Mouse (Mus musculus) G1E-ER4 (cell line): ENCODE measurements around the gene Adamts6. TPM values are rescaled to one million over a fixed set of nuclear protein-coding genes. Genes with fewer than 3 reads are reported as not detected.

Source experiments
- GATA1 ChIP-seq: IDR thresholded peaks from one replicate; pipeline ENCODE4 v1.8.0; 2012; ENCODE audit warnings: low read length, inconsistent platforms
- polyA plus RNA-seq: library from polyadenylated mRNA; stranded (reverse); fragments of >175 nt; gene quantifications from 2 replicates; pipeline ENCODE4 v1.2.3, GENCODE M21; 2012

Adamts6 gene
- polyA plus RNA-seq, 1 experiment, result 0.16 TPM

DNA sequence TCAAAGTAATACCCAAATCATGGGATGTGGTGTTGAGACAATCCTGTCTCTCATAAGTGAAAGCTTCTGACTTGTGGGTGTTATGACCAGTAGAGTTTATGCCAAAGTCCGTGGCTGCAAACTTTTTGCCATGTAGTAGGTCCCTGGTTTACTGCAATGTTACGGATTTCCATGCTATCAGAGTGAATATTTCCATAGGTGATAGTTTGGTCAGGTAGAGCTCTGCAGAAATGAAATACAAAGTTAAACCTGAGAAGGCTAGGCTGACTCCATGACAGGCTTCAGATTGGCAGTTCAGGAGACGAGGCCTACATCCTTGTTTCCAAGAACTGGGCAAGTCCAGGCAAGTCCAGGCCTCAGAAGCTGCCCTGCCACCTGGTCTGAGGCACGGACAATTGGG lies 232.3 kb downstream of the Adamts6 start:
- no peak for TF ChIP-seq GATA1

DNA sequence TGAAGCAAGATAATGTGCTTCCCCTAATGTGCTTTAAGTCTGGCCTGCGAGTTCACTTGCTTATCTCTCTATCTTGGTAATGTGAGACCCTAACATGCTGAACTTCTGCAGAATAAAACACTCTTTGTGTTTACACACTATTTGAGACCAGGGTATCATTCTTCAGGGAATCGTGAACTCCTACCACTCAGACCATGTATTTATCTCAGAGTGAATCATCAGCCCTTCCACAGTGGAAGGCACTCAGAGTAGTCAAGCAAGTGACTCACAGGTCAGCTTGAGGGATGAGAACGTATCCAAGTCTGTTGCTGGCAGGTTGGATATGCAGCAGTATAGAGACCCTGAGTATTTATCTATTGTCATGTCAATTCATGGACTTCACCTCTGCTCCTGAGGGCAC lies 232.8 kb downstream of the Adamts6 start:
- TF ChIP-seq GATA1, result no peak

DNA sequence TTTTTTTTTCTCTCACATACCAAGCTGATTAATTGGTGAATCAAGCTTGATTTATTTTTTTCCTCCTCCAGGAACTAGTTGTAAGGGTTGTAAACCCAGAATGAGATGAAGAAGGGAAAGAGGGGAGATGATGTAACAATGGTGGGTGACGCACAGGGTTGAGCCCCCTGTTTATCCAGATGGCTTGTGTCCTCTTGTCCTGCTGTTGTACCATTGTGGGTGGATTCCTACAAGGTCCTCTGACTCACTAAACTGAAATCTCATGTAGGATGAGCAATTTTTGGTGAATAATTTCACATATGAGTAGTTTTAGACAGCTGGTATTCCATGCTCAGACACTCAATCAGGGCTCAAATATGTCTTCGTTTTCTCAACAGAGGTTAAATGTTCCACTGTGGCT lies 233.9 kb downstream of the Adamts6 start:
- no peak for TF ChIP-seq GATA1

DNA sequence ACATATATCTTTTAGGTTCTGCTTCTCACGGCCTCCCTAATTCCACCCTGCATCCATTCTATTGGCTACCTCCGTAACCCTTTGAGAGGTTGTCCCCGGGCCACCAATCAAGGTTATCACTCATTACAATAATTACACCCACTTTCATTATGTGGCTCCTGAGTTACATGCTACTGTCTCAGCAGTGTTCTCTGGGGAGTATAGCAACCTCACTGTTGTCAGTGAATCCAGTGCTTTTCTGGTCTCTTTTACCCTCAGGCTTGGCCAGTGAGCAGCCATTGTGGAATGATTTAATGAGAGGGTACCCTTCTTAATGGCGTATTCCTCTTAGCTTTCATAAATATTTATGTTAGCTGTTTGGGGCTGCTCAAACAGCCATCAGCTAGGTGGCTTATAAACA lies 238.0 kb downstream of the Adamts6 start:
- no peak for TF ChIP-seq GATA1

DNA sequence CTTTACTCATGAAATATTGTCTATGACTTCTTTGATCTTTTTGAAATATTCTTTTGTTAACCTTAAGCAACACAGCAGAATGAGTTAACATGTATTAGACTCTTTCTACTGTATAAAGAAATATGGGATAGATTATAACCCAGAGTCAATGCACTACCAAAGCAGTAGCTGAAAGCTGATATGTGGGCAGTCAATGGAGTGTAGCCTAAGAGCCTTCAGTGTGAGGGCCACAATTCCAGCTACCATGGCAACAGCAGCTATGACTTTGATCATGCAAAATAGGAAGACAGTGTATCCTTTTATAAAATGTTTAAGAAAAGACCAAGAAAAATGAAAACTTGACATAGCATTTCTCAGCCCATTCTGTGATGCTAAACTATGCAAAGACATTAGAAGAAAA lies 241.6 kb downstream of the Adamts6 start:
- no peak for TF ChIP-seq GATA1

DNA sequence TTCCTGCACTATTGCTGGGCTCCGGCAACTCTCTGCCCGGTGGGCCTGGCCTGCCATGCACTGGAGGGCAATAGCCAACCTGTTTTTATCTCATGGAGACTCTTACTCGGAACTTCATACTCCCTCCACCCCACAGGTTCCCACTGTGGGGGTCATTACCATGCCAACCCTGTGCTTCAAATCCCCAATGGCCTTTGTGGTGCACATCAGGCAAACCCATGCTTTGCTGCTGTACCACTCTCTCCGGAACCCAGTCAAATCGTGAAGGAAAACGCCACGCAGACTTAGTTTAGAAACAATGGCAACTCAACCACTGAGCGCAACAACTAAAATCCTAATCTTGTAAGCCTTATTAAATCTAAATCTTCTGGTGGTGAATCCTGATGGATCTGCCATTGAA lies 244.2 kb downstream of the Adamts6 start:
- TF ChIP-seq GATA1, result no peak

DNA sequence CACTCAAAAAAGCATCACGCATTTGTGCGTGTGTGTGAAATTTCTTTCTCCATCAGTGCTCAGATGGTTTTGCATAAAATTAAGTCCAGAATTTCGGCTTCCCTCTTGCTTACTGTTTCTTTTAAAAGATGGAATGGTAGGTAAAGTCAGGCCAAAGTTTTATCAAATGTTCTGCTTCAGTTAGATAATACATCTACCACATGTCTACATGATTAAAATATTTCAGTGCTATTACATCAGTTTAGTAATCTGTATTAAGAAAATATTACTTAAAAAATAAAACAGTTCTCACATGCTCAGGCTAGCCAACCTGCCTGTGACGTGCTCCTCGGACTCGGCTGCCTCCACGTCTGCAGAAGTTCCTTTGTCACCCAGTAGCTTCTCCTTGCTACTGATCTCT lies 245.1 kb downstream of the Adamts6 start:
- no peak for TF ChIP-seq GATA1

DNA sequence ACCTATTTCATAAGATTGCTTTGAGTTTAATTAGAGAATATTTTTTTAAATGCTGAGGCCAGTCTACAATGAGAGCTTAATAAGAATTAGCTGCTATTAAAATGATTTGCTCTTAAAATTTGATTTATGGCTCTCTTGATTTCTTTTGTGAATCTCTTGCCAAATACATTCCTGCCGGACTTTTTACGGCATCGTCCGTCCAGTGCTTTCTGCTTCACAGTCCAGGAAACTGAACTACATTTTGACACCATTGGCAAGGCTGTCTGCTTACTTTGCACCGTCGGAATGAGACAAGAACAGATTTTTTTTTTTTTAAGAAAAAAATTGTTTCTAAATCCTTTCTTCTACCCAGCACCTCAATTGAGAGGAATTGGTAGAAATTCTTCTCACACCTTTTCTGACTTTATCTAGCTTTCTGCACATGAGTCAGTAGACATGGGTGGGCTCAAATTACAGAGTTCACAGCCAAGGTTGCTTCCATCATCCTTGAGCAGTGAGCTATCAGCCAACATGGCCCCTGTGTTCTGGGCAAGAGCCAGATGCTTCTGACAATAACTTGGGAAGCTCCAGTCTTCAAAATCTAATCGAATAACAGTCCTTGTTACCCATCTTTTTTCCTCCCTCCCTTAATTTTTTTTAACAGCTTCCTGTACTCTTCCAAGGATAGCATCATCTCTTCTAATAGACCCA lies 246.3 kb downstream of the Adamts6 start:
- no peak for TF ChIP-seq GATA1

DNA sequence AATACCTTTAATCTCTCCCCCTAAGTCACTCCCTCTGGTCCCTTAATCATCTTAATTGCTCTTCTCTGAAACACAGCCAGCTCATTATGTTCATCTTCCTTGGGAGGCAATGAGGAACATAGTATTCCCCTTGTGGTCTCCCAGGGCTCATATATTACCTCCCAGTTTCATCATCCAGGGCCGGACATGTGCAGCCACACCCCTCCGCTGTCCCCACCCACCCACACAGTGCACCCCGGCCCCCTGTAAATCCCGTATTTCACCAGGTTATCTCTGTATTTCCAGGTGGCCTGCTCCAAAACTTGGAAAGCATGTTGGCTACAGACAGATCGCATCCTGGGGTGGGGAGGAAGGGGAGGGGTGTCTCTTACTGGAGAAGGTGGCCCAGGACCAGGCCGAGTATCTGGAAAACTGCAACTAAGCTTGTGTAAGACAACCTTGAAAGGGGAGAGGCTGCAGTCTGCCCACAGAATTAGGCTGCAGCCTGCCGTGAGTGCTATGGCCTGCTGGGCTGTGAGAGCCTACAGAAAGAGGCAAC lies 253.3 kb downstream of the Adamts6 start:
- no peak for TF ChIP-seq GATA1

DNA sequence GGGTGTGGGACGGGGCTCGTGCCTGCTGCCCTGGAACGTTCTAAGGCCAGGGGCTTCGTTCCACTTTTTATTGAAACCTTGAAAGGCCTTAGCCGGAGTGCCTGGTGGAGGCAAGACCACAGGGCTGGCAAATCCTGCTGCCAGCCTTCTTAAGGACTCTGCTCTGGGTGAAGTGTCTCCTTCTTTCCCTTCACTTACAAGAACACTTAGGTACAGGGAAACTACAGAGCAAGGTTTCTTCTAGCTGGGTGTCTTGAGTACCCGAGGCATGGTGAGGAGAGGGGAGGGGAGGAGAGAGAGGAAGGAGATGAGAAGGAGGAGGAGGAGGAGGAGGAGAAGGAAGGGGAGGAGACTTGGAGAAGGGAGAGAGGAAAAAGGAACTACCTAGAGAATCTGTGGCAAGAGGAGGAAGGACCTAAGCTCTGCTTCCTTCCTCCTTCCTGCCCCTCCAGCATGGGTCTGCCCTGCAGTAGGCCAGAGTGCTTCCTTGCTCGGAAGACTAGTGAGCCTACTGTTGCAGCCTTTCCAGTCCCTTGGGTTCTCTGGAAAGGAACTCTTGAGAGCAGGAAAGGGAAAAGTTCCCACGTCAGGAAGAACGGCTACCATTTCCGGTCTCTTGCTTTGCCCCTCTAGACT lies 254.6 kb downstream of the Adamts6 start:
- no peak for TF ChIP-seq GATA1

DNA sequence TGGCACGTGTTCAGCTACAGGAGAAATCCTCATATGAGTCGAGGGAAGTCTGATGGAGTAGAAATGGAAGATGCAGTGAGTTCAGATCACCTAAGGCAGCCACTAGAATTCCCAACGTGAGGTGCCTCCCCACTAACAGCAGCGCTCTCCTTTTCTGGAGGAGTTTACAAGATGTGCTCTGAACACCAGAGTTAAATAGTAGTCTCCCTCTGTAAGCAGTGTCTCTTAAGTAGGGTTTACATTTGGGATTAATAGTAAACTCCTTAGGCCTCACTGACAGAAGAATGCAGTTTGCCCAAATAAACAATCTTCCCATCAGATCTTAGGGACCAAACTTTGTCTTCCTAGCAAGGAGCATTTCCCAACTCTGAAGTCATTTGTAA lies 255.1 kb downstream of the Adamts6 start:
- TF ChIP-seq GATA1, result no peak

Other genes with a start within 250 kb of the Adamts6 start
- gene Nln, start 178.2 kb upstream of the Adamts6 start, polyA plus RNA-seq, result 14.3 and 24.1 TPM in 2 replicates
- gene Sgtb, start 178.1 kb upstream of the Adamts6 start, polyA plus RNA-seq, result 0.04 TPM in 1 of 2 replicates, not detected in the other
- 1.4 and 3.3 TPM in 2 replicates for gene Trappc13, start 109.4 kb upstream of the Adamts6 start, polyA plus RNA-seq
- 1.2 and 2.2 TPM in 2 replicates for gene Trim23, start 109.0 kb upstream of the Adamts6 start, polyA plus RNA-seq
- gene Cenpk, start 59.2 kb upstream of the Adamts6 start, polyA plus RNA-seq, result 0.52 and 1.0 TPM in 2 replicates
- 8.4 and 8.8 TPM in 2 replicates for gene Ppwd1, start 59.0 kb upstream of the Adamts6 start, polyA plus RNA-seq